Mouse (Mus musculus) hindbrain, embryonic 14.5 days (tissue): ENCODE measurements around the gene Olfr1154. TPM values are rescaled to one million over a fixed set of nuclear protein-coding genes. Genes with fewer than 3 reads are reported as not detected.

Experiments
- ATAC-seq: fragments of 200-750 bp; cut with Nextera tagmentation; 2 replicates; pipeline ENCODE4 v1.8.0; 2017; ENCODE audit warnings: moderate number of reproducible peaks, mild to moderate bottlenecking, moderate TSS enrichment, moderate library complexity; ENCODE audit not compliant: low FRiP score
- DNase-seq: peaks from one replicate; pipeline ENCODE4 v3.0.0-alpha.2; 2015; ENCODE audit warnings: low spot score
- H3K27ac ChIP-seq: fragments of 300-500 bp; sonication (generic); 2 replicates; pipeline ENCODE4 v1.5.1; 2014; ENCODE audit warnings: mild to moderate bottlenecking, moderate library complexity
- H3K27me3 ChIP-seq: fragments of 300-500 bp; sonication (generic); 2 replicates; pipeline ENCODE4 v1.6.1; 2014; ENCODE audit warnings: mild to moderate bottlenecking, low read length, mixed read lengths; ENCODE audit not compliant: control insufficient read depth, insufficient read depth
- H3K36me3 ChIP-seq: fragments of 300-500 bp; sonication (generic); replicated peaks from 2 replicates; pipeline ENCODE4 v1.6.1; 2014; ENCODE audit not compliant: control insufficient read depth, insufficient read depth
- H3K4me1 ChIP-seq: fragments of 300-500 bp; sonication (generic); replicated peaks from 2 replicates; pipeline ENCODE4 v1.6.1; 2014; ENCODE audit warnings: antibody characterized with exemption, low read length, mixed read lengths; ENCODE audit not compliant: control insufficient read depth, insufficient read depth
- H3K4me2 ChIP-seq: fragments of 300-500 bp; sonication (generic); replicated peaks from 2 replicates; pipeline ENCODE4 v1.6.1; 2014; ENCODE audit warnings: mild to moderate bottlenecking, moderate library complexity
- H3K4me3 ChIP-seq: fragments of 300-500 bp; sonication (generic); replicated peaks from 2 replicates; pipeline ENCODE4 v1.5.1; 2014; ENCODE audit warnings: mild to moderate bottlenecking, low read length
- H3K9ac ChIP-seq: fragments of 300-500 bp; sonication (generic); 2 replicates; pipeline ENCODE4 v1.6.1; 2014
- H3K9me3 ChIP-seq: fragments of 300-500 bp; sonication (generic); 2 replicates; pipeline ENCODE4 v1.6.1; 2016; ENCODE audit warnings: low read length; ENCODE audit not compliant: control insufficient read depth
- WGBS: fragments of 180-500 bp; shearing (Covaris S2); extraction: QIAGEN DNeasy Blood & Tissue Kit; methylation state at CpG from one replicate; pipeline ENCODE4 v1.1.7; 2014; 5-methylcytosine and 5-hydroxymethylcytosine counted together
- polyA plus RNA-seq: library from polyadenylated mRNA; unstranded; fragments of >200 nt; fragmentation: Nextera tagmentation; extraction: Ambion mirVana; gene quantifications from 2 replicates; pipeline ENCODE4 v1.2.1, GENCODE M21; 2014

Gene Olfr1154
- not detected in 2 replicates for polyA plus RNA-seq

- H3K36me3 ChIP-seq: no peaks in the 10 kb centered on the region
- H3K4me1 ChIP-seq: no peaks in the 10 kb centered on the region
- no peak within 1 kb of the TSS for H3K4me3 ChIP-seq
- H3K9ac ChIP-seq: no peak within 1 kb of the TSS
- no peaks in the 10 kb centered on the region for H3K9me3 ChIP-seq
- H3K4me2 ChIP-seq: no peak within 1 kb of the TSS
- no peak within 1 kb of the TSS for H3K27ac ChIP-seq
- H3K27me3 ChIP-seq: no peaks in the 10 kb centered on the region
- ATAC-seq: no peak
- WGBS: 96% methylated on average over 1 of the region's 1 CpGs
- no peak for DNase-seq
These were observed at the start of gene Olfr1154 for GRCm38 (mm10) chr2:87905066-87905465. TSS of gene Olfr1154 (minus strand) at chr2:87905166.

GRCm38 (mm10) chr2:87953000-87953399, 48.0 kb upstream of the Olfr1154 start, which contains the start of gene Olfr1156:
TSS of gene Olfr1156 (minus strand) at chr2:87953100.
- H3K9me3 ChIP-seq: no peaks in the 10 kb centered on the region
- H3K27ac ChIP-seq: no peak within 1 kb of the TSS
- H3K4me2 ChIP-seq: no peak within 1 kb of the TSS
- ATAC-seq: no peak
- no peak within 1 kb of the TSS for H3K9ac ChIP-seq
- no peak for DNase-seq
- no peaks in the 10 kb centered on the region for H3K4me1 ChIP-seq
- no peaks in the 10 kb centered on the region for H3K27me3 ChIP-seq
- H3K4me3 ChIP-seq: no peak within 1 kb of the TSS
- H3K36me3 ChIP-seq: no peaks in the 10 kb centered on the region

- 98% methylated on average over 1 of the region's 1 CpGs for WGBS
- H3K27ac ChIP-seq: no peak within 1 kb of the TSS
- no peaks in the 10 kb centered on the region for H3K27me3 ChIP-seq
- H3K36me3 ChIP-seq: no peaks in the 10 kb centered on the region
- no peak for DNase-seq
- H3K4me2 ChIP-seq: no peak within 1 kb of the TSS
- no peaks in the 10 kb centered on the region for H3K9me3 ChIP-seq
- H3K9ac ChIP-seq: no peak within 1 kb of the TSS
- no peaks in the 10 kb centered on the region for H3K4me1 ChIP-seq
- H3K4me3 ChIP-seq: no peak within 1 kb of the TSS
- ATAC-seq: no peak
These were observed 40.1 kb upstream of the Olfr1154 start, which contains the start of gene Olfr1155 for GRCm38 (mm10) chr2:87945037-87945436. TSS of gene Olfr1155 (minus strand) at chr2:87945137.

GRCm38 (mm10) chr2:87894662-87895061, 10.3 kb downstream of the Olfr1154 start, which contains the start of gene Olfr1153:
TSS of gene Olfr1153 (plus strand) at chr2:87894962.
- DNase-seq: no peak
- no peaks in the 10 kb centered on the region for H3K9me3 ChIP-seq
- no peak for ATAC-seq
- no peak within 1 kb of the TSS for H3K4me3 ChIP-seq
- H3K4me1 ChIP-seq: no peaks in the 10 kb centered on the region
- H3K36me3 ChIP-seq: no peaks in the 10 kb centered on the region
- WGBS: 73% methylated on average over 1 of the region's 1 CpGs
- no peak within 1 kb of the TSS for H3K4me2 ChIP-seq
- no peaks in the 10 kb centered on the region for H3K27me3 ChIP-seq
- H3K27ac ChIP-seq: no peak within 1 kb of the TSS
- H3K9ac ChIP-seq: no peak within 1 kb of the TSS

- no peak within 1 kb of the TSS for H3K9ac ChIP-seq
- no peak for ATAC-seq
These were observed 38.8 kb downstream of the Olfr1154 start, which contains the start of gene Olfr1152 for GRCm38 (mm10) chr2:87866192-87866591. TSS of gene Olfr1152 (plus strand) at chr2:87866492.

GRCm38 (mm10) chr2:87855562-87855961, 49.4 kb downstream of the Olfr1154 start, which contains the start of gene Olfr1151:
TSS of gene Olfr1151 (plus strand) at chr2:87855862.
- Histone ChIP-seq H3K4me2 (no peak within 1 kb of the TSS), H3K27ac (no peak within 1 kb of the TSS), H3K4me1 (no peaks in the 10 kb centered on the region), H3K9me3 (no peaks in the 10 kb centered on the region), H3K4me3 (no peak within 1 kb of the TSS), H3K9ac (no peak within 1 kb of the TSS), H3K36me3 (no peaks in the 10 kb centered on the region), H3K27me3 (no peaks in the 10 kb centered on the region)
- ATAC-seq (no peak), DNase-seq (no peak)
- 81% methylated on average over 1 of the region's 1 CpGs for WGBS

More at GRCm38 (mm10) chr2:87866192-87866591, 38.8 kb downstream of the Olfr1154 start, which contains the start of gene Olfr1152:
- no peak within 1 kb of the TSS for H3K27ac ChIP-seq
- no peak for DNase-seq
- H3K4me1 ChIP-seq: no peaks in the 10 kb centered on the region
- no peaks in the 10 kb centered on the region for H3K27me3 ChIP-seq
- H3K4me2 ChIP-seq: no peak within 1 kb of the TSS
- no peaks in the 10 kb centered on the region for H3K36me3 ChIP-seq
- no peak within 1 kb of the TSS for H3K4me3 ChIP-seq
- H3K9me3 ChIP-seq: no peaks in the 10 kb centered on the region

Other genes starting within 250 kb of the Olfr1154 start
- gene Olfr1134, start 246.7 kb downstream of the Olfr1154 start, polyA plus RNA-seq: not detected in 2 replicates
- gene Olfr1135, start 231.5 kb downstream of the Olfr1154 start, polyA plus RNA-seq: not detected in 2 replicates
- gene Olfr1136, start 211.2 kb downstream of the Olfr1154 start, polyA plus RNA-seq: not detected in 2 replicates
- gene Olfr1137, start 192.0 kb downstream of the Olfr1154 start, polyA plus RNA-seq: not detected in 2 replicates
- not detected in 2 replicates for gene Olfr1138, start 165.2 kb downstream of the Olfr1154 start, polyA plus RNA-seq
- gene Olfr1140, start 161.4 kb downstream of the Olfr1154 start, polyA plus RNA-seq: not detected in 2 replicates
- gene Olfr1141, start 151.2 kb downstream of the Olfr1154 start, polyA plus RNA-seq: not detected in 2 replicates
- not detected in 2 replicates for gene Olfr152, start 125.7 kb downstream of the Olfr1154 start, polyA plus RNA-seq
- gene Olfr1143, start 104.6 kb downstream of the Olfr1154 start, polyA plus RNA-seq: not detected in 2 replicates
- gene Olfr1145, start 95.3 kb downstream of the Olfr1154 start, polyA plus RNA-seq: not detected in 2 replicates
- gene Olfr1148, start 74.6 kb downstream of the Olfr1154 start, polyA plus RNA-seq: not detected in 2 replicates
- gene Olfr1150-ps1, start 61.2 kb downstream of the Olfr1154 start, polyA plus RNA-seq: not detected in 2 replicates
- gene Olfr1151, start 49.3 kb downstream of the Olfr1154 start, polyA plus RNA-seq: not detected in 2 replicates
- gene Olfr1152, start 38.7 kb downstream of the Olfr1154 start, polyA plus RNA-seq: not detected in 2 replicates
- not detected in 2 replicates for gene Olfr1153, start 10.2 kb downstream of the Olfr1154 start, polyA plus RNA-seq
- not detected in 2 replicates for gene Olfr1155, start 40.0 kb upstream of the Olfr1154 start, polyA plus RNA-seq
- gene Olfr1156, start 47.9 kb upstream of the Olfr1154 start, polyA plus RNA-seq: not detected in 2 replicates
- not detected in 2 replicates for gene Olfr1157, start 63.1 kb upstream of the Olfr1154 start, polyA plus RNA-seq
- not detected in 2 replicates for gene Olfr74, start 69.5 kb upstream of the Olfr1154 start, polyA plus RNA-seq
- gene Olfr1158, start 84.9 kb upstream of the Olfr1154 start, polyA plus RNA-seq: not detected in 2 replicates
- not detected in 2 replicates for gene Olfr1160, start 103.1 kb upstream of the Olfr1154 start, polyA plus RNA-seq
- gene Olfr1161, start 117.6 kb upstream of the Olfr1154 start, polyA plus RNA-seq: not detected in 2 replicates
- gene Olfr73, start 132.5 kb upstream of the Olfr1154 start, polyA plus RNA-seq: not detected in 2 replicates
- not detected in 2 replicates for gene Olfr1162, start 146.0 kb upstream of the Olfr1154 start, polyA plus RNA-seq
- not detected in 2 replicates for gene Olfr1163, start 166.7 kb upstream of the Olfr1154 start, polyA plus RNA-seq
- gene Olfr1164, start 188.8 kb upstream of the Olfr1154 start, polyA plus RNA-seq: not detected in 2 replicates
- gene Olfr1166, start 223.1 kb upstream of the Olfr1154 start, polyA plus RNA-seq: not detected in 2 replicates